Mouse (Mus musculus): ENCODE results near the gene Pde4dip.

Pde4dip gene

DNA sequence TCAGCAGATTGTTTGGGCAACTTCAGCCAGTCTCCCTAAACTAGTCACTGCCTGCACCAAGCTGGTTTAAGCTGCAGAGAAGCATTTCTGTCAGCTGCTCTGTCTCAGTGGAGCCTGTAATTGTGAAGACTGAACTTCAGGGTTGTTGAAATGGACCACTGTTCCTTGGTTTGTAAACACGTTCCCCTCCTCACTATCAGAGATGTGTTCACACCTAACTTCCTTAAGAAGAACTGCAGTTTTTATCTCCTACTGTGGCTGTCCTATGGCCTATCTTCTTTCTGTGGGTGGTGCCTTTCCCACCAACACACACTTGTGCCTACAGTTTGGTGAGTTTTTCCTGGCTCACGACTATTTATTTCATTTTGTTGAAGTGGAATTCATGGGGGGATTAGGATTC lies 199.2 kb downstream of the Pde4dip start:
- no peak for DNase-seq (ENCODE audit: low read depth, low spot score)

DNA sequence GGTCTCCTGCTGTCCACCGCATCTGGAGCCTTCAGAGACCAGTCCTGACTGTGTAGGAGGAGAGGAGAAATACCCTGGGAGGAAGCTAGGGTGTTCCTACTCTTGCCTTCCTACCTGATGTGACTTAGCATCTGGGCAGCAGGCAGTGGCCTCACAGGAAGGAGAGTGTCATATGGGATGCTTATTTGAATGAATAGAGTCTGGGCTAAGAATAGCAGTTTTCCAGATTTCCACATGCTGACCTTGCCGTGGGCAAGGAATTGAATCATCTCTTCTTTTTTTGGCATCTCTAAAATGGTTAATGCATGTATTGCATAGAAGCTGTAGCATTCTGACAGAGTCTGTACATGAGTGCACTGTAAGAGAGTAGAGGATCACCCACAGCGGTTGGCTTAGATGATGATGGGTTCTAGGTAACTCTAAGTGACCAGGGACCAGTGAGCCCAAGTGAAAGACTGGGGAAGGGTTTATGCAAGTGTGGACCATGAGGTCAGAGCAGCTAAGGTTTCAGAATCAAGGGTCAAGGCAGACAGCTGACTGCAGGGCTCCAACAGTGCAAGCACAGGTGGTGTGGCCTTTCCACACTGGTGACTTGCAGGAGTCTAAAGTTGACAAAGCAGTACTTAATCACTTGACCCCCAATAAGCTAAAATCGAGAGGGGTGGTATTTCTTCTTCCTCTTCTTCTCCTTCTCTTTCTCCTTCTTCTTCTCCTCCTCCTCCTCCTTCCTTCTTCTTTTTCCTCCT lies 202.0 kb downstream of the Pde4dip start:
- no peak for DNase-seq (ENCODE audit: low read depth, low spot score)

DNA sequence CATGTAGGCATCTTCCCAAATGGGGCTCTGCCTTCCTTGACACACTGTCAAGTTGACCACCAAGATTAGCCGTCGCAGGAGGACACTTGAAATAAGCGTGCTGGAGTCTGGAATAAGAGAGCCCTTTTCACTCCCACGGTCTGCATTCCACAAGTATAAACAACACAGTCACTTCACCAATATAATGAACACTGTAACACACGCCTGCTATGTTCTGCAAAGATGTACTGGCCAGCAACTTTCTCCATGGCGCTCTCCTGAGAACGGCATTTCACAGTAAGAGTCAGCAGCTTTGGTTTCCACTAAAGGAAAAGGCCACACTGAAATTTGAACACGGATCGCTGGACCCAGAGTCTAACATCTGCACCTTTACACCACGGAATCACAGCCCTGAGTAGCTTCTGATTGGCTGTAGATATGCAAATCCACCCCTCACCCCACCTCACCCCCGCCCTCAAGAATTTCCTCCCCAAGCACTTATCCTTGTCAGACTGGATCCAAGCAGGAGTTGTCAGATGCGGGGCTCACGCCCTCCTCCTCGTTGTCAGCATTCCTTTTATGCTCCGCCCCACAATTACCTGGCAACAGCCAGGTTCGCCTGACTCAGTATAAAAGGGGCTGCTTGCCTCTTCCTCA lies 204.8 kb downstream of the Pde4dip start:
- no peak for DNase-seq (ENCODE audit: low read depth, low spot score)

DNA sequence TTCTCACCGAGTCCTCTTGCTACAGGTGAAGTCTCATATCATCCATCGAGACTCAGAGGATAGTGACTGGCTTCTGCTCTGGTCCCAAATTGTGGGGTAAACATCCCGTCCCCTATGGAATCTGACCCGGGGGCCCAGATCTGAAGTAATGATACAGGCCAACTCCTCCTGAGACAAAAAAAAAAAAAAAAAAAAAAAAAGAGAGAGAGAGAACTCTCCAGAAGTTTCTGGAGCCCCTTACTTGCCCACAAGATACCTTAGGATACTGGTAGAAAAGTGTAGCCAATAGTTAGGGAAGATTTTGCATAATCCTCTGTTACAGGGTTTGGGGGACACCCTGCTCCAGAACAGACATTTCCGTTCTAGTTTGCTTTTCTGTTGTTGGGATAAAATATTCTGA lies 205.9 kb downstream of the Pde4dip start:
- no peak for DNase-seq (ENCODE audit: low read depth, low spot score)

DNA sequence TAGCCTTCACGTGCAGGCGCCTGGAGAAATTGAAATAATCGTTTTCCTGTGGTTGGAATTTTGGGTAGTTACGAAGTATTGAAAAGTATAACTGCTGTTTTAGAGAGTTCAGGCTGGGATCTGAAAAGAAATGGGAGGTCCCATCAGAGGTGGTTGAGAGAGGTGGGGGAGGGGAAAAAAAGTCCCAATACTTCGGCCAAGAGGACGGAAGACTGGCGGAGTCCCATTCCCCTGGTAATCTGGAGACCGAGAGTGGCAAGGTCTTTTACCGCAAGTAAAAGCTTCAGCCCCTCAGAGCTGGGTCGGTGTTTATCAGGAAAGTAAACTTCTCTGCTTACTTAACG lies 206.4 kb downstream of the Pde4dip start:
- no peak for DNase-seq (ENCODE audit: low read depth, low spot score)

DNA sequence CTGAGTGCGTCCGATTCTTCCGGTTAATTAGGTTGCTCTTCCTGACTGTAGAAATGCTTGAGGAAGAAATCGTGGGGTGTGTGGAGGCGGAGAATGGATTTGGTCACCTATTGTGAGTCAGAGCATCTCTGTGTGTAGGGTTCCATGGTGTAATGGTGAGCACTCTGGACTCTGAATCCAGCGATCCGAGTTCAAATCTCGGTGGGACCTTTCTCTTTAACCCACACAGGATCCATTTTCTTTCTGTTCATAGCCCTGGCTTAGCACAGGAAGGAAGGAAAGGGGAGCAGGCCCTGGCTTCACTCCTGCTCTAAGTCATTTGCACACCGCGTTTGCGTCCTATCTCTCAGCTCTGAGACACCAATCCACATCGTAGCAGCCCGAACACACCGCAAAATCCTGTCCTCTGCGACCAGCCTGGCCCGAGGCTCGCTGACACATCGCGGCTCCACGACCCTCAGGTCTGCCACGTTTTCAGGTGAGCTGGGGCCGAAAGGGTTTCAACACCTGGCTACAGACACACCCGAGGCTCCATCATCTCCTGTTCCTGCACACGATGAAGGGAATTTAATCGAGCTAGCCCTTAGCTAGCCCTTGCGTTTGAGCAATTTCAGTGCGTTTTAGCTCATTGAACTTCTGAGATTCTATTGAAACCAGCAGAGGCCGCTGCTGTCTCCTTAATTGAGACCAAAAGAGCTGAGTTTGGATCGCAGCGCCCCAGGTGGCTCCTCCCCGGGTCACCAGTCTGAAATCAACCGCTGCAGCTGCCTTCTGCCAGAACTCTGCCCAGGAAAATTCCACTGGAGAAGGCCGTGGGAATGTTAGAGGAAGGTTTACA lies 207.0 kb downstream of the Pde4dip start:
- peak; percentile 90 for DNase-seq (ENCODE audit: low read depth, low spot score)

DNA sequence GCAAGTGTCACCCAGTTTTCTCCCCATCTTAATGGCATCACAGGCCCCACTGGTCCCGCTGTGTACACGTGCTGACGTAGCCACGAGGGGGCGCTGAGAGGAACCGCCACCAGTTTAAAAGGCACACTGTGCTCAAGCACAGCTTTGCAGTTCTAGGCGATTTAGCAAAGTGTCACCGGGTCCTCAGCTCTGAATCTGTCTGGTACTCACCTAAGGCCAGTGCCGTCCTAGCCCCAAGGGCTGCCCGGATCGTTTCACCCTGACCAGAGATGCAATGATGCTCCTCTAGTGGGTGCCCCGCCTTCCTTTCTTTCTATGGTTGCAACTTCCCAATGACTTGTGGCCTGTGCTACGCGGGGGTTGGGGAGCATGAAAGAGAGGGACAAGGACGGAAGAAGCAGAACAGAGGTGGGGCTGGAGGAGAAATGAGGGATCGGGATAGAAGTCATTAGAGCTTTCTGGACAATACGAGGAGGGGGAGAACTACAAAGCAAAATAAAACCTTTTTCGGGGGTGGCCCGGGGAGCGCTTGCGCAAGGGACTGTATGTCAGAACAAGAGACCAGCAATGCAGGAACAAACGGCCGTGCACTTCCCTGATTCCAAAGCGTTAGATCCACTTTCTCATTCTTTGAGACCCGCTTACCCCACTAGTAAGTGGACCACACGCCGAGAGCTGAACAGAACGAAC lies 207.7 kb downstream of the Pde4dip start:
- DNase-seq (ENCODE audit: low read depth, low spot score), result peak; percentile 91

DNA sequence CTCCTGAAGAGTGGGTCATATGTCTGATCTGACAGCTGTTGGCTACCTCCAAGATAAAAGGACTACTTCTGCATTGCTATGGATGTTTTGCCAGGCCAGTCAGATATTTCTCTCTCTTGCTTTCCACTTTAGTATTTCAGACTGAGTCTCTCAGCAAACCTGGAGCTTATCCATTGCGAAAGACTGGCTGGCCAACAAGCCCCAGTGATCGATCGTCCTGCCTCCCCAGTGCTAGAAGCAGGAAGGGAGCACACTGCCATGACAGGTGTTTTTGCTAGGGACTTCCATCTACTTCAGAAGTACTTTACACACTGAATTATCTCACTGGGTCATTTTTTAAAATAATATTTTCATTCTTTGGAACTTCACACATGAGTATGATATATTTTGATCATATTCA lies 210.1 kb downstream of the Pde4dip start:
- no peak for DNase-seq (ENCODE audit: low read depth, low spot score)

DNA sequence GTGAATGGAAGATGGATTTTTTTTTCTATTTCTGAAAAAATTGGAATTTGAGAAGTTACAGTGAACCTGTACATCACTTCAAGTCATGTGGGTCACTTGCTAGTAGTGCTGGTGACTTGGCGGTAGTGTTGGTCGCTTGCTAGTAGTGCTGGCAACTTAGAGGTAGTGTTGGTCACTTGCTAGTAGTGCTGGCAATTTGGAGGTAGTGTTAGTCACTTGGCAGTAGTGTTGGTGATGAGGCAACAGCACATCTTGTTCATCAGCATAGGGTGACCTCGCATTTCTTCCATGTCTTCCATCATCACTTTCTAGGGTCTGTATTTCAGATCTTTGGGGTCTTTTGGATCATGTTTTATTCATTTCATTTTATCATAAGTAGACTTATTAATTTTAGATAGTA lies 212.4 kb downstream of the Pde4dip start:
- DNase-seq (ENCODE audit: low read depth, low spot score), result no peak

DNA sequence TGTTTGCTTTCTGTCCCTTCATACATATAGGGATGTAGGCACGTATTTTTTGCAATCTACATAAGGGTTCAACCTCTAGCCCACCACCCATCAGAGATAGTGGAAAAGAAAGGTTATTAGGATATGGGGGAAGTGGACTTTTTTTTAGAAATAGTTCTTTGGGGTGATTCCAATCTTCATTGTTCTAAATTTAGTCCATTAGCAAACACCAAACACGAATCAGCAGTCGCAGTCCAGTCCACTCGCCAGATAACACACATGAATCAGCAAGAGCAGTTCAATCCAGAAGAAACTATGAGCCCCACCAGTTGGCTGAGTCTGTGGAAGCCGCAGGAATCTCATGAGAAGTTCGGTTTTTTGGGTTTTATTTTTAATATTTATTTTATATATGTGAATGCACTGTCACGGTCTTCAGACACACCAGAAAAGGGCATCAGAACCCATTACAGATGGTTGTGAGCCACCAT lies 213.8 kb downstream of the Pde4dip start, which contains the start of gene Gm17651:
Gene Gm17651 (minus strand): TSS at position 51 of the 467 bp plus-strand sequence.
- DNase-seq (ENCODE audit: low read depth, low spot score), result no peak

DNA sequence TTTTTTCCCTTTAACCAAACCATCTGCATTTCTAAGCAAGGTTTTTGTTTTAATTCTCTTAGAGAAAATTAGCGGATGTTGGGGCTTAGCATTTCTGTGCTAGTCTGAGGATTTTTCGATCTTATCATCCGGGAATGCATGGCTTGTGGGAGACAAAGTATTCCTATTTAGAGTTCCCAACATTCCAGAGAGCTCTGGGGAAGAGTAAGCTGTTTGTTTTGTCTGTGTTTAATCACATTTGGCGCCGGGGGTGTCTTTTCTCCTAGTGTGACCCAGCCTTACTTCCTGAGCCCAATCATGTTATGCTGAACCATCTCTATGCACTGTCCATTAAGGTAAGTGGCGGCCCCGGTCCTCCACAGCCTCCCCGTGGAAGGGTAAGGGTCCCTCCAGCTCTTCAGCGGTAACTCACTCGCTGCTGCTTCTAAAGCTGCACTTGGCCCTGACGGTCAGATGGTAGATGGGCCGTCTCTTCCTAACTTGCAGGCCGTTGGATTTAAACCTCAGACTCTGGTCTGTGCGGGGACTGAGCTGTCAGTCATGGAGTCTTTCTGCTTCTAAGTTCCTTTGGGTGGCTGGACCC lies 221.3 kb downstream of the Pde4dip start:
- no peak for DNase-seq (ENCODE audit: low read depth, low spot score)

DNA sequence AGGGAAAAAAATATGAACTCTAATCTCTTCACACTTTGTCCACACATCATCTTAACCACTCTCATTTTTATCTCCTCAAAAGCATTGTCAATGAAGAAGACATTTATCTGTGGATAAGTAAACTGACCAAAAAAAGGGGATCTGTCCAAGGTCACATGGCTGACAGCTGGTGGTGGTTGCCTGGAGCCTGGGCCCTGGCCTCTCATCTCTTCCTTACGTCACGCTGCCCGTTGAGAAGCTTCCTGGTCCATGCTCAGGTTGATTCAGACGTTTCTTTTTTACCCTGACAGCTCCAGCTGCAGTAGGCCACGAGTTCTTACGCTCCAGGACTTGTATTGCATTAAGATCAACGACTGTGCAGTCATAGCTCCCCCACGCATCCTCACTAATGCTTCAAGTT lies 222.4 kb downstream of the Pde4dip start:
- no peak for DNase-seq (ENCODE audit: low read depth, low spot score)

DNA sequence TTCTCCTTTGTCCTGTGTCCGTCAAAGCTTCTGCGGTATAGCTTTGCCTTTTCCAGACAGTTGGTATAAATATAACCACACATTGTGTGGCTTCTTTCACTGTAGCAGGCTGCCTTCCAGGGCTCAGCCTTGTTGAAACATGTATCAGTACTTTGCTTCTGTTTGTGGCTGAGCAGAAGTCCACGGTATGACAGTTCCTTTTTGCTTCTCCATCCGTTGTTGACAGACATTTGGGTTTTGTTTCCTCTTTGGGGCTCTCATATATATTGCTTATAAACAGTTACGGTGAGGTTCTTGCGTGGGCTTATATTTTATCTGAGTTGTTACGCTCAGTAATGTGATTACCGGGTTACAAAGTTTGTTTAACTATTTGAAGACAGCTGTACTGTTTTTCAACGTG lies 223.0 kb downstream of the Pde4dip start:
- no peak for DNase-seq (ENCODE audit: low read depth, low spot score)

DNA sequence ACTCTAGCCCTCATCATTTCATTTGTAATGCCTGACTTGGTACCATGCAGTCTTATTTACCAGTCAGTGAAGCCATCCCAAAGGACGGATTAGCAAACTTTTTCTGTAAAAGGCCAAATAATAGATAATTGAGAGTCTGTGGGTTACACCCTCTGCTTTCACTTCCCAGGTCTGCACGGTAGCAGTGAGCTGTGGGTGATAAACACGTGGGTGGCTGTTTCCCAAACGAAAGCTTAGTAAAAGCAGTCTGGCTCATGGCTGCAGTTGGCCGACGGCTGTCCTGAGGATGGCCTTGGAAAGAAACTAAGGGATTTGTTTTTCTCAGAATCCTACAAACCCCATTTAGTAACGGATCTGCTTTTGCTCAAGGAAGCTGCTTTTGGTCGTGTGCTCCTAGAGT lies 227.3 kb downstream of the Pde4dip start:
- DNase-seq (ENCODE audit: low read depth, low spot score), result peak; percentile 72

DNA sequence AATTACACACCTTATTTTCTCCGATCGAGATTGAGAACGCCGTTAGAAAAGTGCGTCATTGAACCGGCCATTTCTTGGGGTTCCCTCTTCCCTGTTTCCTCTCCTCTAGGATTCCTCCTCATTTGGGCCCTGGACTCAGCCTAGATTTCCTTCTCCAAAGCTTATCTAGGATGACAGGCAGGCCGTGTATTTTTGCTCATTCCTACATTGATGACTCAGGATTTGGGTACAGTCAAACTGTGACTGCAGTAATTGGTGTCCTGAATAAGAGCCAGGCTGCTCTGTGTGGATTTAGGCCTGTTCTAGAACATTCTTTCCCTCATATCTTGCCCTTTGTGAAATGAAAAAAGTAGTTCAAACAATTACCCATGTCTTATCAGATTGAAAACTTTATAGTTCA lies 228.8 kb downstream of the Pde4dip start:
- no peak for DNase-seq (ENCODE audit: low read depth, low spot score)

DNA sequence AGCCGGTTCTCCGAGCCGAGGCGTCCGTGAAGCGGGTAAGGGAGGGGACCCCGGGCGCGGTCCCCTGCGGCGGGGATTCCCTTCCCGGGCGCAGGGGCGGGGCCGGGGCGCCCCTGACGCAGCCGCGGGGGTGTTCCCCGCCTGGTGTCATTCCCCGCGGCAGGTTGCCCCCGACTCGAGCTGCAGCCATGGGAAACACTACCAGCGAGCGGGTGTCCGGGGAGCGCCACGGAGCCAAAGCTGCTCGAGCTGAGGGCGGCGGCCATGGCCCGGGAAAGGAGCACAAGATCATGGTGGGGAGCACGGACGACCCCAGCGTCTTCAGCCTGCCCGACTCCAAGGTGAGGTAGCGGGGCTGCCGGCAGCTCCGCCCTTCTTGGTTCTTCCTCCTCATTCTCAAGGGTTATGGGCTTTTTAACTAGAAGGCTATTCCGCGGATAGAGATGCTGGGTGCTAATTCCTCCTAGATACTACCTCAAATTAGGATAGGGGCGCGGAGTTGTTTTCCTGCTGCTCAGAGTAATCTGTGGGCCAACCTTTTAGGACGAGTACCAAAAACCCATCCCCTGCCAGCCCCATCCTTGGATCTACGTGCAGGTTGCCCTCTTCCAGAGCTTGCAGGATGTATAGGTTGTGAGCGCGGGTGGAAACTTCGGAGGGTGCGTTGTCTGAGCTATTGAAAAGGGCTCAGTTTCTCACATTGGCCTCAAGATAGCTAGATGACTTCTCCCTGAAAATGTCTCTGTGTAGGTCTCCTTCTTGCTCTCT lies 229.9 kb downstream of the Pde4dip start:
- peak; percentile 93 for DNase-seq (ENCODE audit: low read depth, low spot score)

DNA sequence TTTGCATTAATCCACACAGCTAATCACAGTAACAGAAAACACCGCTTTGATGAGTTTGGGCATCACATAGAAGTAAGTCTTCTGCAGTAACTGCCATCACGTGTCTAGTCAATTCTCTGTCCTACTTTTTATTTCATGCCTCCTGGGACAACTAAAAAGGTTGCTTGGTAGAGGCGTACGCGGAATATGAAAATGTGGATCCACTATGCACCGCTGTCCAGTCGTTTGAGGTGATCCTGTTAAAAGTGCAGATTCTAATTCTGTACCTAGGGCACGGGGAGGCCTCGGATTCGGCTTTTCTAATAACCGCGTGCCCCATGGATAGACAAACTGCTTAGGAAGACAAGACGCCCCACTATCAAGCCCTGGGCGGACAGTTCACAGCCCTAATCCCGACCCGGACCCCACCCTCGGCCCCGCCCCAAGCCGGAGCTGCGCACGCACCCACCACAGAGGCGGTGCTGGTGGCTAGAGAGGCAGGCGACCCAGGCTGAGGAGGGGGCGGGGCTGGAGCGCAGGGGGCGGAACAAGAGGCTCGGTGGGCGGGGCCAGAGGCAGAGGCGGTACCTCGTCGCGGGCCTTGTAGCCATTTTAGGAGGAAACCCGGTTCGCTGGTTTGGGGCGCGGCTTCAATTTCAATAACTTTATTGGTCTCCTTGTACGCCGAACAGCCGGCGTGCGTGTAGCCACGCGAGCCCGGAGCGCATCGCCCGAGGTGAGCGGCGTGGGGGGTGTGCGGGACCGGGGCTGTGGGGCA lies 230.7 kb downstream of the Pde4dip start, which contains the start of gene Prkab2:
Gene Prkab2 (plus strand): TSS at position 539 of the 757 bp plus-strand sequence.
- DNase-seq (ENCODE audit: low read depth, low spot score), result peak; percentile 98

DNA sequence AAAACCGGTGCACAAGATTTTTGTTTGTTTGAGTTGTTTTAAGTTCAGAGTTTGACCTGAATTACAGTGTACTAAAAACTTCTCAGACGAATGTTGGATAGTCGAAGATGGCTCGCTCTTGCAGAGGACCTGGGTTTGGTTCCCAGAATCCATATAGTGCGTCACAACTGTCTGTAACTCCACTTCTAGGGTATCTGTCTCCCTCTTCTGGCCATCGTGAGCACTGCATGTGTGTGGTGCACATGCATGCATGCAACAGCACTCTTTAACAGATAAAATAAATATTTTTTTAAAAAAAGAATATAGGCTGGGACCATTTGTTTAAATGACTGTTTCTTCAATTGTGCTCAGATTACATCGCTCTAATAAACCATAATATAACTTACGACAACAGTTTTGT lies 233.6 kb downstream of the Pde4dip start:
- peak; percentile 62 for DNase-seq (ENCODE audit: low read depth, low spot score)

DNA sequence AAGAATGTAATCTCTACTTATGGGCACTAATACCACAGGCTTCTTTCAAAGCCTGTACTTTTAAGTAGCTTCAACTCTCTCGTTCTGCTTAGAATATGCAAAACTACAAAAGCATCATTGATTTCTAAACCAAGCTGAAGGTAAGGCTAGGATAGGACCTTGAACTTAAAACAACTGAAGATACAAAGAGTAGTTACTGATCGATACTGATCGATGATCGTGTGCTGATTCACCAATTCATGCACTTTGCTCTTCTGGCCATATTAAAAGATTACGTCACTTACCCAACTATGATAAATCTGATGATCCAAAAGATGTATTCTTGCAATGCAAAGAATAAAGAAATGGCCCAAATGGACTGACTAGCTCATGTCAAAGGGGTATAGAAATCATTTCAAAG lies 234.7 kb downstream of the Pde4dip start:
- no peak for DNase-seq (ENCODE audit: low read depth, low spot score)

DNA sequence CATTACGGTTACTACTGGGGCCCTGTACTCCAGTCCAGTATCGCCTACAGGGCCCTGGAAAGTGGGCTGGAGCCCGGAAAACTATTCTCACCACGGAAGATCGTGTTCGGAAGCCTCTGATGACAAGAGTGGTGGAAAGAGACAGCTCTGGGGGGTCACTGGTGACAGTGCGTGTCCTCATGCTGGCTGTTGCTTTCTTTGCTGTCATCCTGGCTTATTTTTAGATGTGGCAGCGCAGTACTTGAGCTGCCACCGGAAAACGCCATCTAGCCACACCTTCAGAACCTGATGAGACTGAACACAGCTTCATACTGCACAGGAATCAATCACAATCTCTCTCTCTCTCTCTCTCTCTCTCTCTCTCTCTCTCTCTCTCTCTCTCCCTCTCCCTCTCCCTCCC lies 236.9 kb downstream of the Pde4dip start:
- no peak for DNase-seq (ENCODE audit: low read depth, low spot score)

Data from A20 (cell line).